Mouse (Mus musculus) hindbrain, postnatal 0 days (tissue): ENCODE results near the gene Stk33. TPM values are rescaled to one million over a fixed set of nuclear protein-coding genes. Genes with fewer than 3 reads are reported as not detected.

Experiments
- ATAC-seq: fragments of 200-750 bp; cut with Nextera tagmentation; 2 replicates; pipeline ENCODE4 v1.8.0; 2017; ENCODE audit warnings: mild to moderate bottlenecking, moderate TSS enrichment, moderate library complexity
- DNase-seq: peaks from one replicate; pipeline ENCODE4 v3.0.0-alpha.2; 2015; ENCODE audit warnings: low spot score
- H3K27ac ChIP-seq: fragments of 300-500 bp; sonication (generic); 2 replicates; pipeline ENCODE4 v1.5.1; 2014; ENCODE audit warnings: mild to moderate bottlenecking
- H3K27me3 ChIP-seq: fragments of 300-500 bp; sonication (generic); 2 replicates; pipeline ENCODE4 v1.6.1; 2014; ENCODE audit warnings: low read length, mixed read lengths; ENCODE audit not compliant: insufficient read depth
- H3K36me3 ChIP-seq: fragments of 300-500 bp; sonication (generic); 2 replicates; pipeline ENCODE4 v1.6.1; 2014; ENCODE audit warnings: low read length, mixed read lengths; ENCODE audit not compliant: insufficient read depth
- H3K4me1 ChIP-seq: fragments of 300-500 bp; sonication (generic); 2 replicates; pipeline ENCODE4 v1.6.1; 2014; ENCODE audit warnings: antibody characterized with exemption, low read length, mixed read lengths; ENCODE audit not compliant: insufficient read depth
- H3K4me2 ChIP-seq: fragments of 300-500 bp; sonication (generic); 2 replicates; pipeline ENCODE4 v1.6.1; 2014; ENCODE audit warnings: low read depth, mild to moderate bottlenecking, low read length, moderate library complexity, mixed read lengths
- H3K4me3 ChIP-seq: fragments of 300-500 bp; sonication (generic); 2 replicates; pipeline ENCODE4 v1.5.1; 2014; ENCODE audit warnings: low read length
- H3K9ac ChIP-seq: fragments of 300-500 bp; sonication (generic); replicated peaks from 2 replicates; pipeline ENCODE4 v1.6.1; 2014; ENCODE audit warnings: mild to moderate bottlenecking, low read length, moderate library complexity, mixed read lengths
- H3K9me3 ChIP-seq: fragments of 300-500 bp; sonication (generic); 2 replicates; pipeline ENCODE4 v1.6.1; 2016; ENCODE audit warnings: low read length, mixed read lengths
- CTCF ChIP-seq: IDR thresholded peaks from 2 replicates; pipeline ENCODE4 v1.5.1; 2016; ENCODE audit warnings: antibody characterized with exemption, control low read depth, low read depth
- WGBS: fragments of 180-500 bp; shearing (Covaris S2); extraction: QIAGEN DNeasy Blood & Tissue Kit; methylation state at CpG from one replicate; pipeline ENCODE4 v1.1.7; 2014; 5-methylcytosine and 5-hydroxymethylcytosine counted together
- polyA plus RNA-seq: library from polyadenylated mRNA; unstranded; fragments of >200 nt; fragmentation: Nextera tagmentation; extraction: Ambion mirVana; gene quantifications from 2 replicates; pipeline ENCODE4 v1.2.1, GENCODE M21; 2015
- total RNA-seq: library from RNA; depleted of rRNA; stranded (reverse); fragments of >200 nt; gene quantifications from 2 replicates; pipeline ENCODE4 v1.2.3, GENCODE M21; 2014

Stk33 gene
- total and polyA plus RNA-seq, 2 experiments from 2014 or later, result 4.5 to 6.2 TPM

DNA sequence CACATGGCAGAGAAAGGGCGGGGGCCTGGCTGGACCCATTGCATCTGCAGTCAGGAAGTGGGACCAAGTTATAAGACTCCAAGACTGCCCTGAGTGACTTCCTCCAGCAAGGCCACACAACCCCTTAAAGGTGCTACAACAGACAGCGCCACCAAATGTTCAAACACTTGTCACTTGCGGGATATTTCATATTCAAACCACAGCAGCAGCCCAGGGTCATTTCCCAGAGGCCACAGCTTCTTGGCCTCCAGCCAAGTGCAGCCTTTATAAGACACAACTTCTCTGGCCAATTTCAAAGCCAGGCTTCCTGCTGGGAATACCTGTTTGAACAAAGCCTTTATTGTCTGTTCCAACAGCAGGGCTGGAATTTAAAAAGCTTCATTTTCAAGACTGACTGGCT lies 162.3 kb downstream of the Stk33 start:
- WGBS, result 64% methylated on average over 3 of the region's 3 CpGs
- H3K4me2 ChIP-seq, result no peak overlapping the region
- H3K9me3 ChIP-seq, result no peaks in the 10 kb centered on the region
- H3K27ac ChIP-seq, result no peak overlapping the region
- DNase-seq (peak; percentile 57), ATAC-seq (0 out of 2 replicates have a peak, but pooled peaks have one; percentile 37)
- TF ChIP-seq CTCF, result no peak
- no peaks in the 10 kb centered on the region for H3K36me3 ChIP-seq
- H3K4me1 ChIP-seq, result no peaks in the 10 kb centered on the region
- H3K9ac ChIP-seq, result no peak overlapping the region
- no peaks in the 10 kb centered on the region for H3K27me3 ChIP-seq
- H3K4me3 ChIP-seq, result no peak overlapping the region

DNA sequence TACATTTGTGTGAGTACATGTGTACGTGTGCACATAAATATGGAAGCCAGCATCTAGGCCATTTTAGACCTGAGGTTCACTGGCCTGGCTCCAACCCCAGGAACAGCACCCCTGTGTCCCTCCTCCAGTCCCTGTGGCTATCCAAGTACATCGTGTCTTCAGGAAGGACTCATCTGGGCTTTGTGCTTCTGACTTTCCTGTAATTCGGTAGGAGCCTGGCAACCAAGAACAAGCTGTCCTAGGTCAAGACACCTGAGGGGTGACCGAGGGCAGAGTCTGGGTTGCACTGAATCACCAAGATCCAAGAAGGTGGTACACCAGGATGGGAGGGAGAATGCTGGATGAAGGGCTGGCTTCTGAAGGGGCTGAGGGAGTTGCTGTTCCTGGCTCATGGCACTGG lies 163.0 kb downstream of the Stk33 start:
- no peak for DNase-seq
- Histone ChIP-seq H3K27ac (no peak overlapping the region), H3K9me3 (no peaks in the 10 kb centered on the region), H3K4me2 (no peak overlapping the region), H3K9ac (no peak overlapping the region), H3K4me1 (no peaks in the 10 kb centered on the region), H3K36me3 (no peaks in the 10 kb centered on the region), H3K27me3 (no peaks in the 10 kb centered on the region), H3K4me3 (no peak overlapping the region)
- WGBS, result 88% methylated on average over 4 of the region's 4 CpGs
- no peak for ATAC-seq
- TF ChIP-seq CTCF, result no peak

DNA sequence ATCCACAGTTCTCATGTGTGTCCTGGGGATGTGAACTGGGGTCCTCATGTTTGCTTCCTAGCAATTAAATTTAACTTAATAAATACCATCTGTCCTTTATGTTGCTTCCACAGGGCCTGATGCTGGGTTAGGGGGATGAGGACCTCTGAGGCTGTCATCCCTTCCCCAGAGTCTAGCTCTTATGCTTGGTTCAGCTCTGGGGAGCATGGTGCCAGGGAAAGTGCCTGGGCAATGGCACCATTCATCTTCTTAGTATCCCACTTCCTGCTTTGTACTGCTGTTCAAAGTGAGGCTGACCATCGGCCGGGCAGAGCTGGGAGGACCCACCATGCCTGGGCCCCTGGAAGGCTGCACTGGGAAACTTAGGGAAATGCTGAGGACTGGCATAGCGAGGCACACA lies 163.7 kb downstream of the Stk33 start:
- Histone ChIP-seq H3K4me2 (no peak overlapping the region), H3K9me3 (no peaks in the 10 kb centered on the region), H3K9ac (no peak overlapping the region), H3K4me3 (no peak overlapping the region), H3K4me1 (no peaks in the 10 kb centered on the region), H3K27ac (no peak overlapping the region), H3K27me3 (no peaks in the 10 kb centered on the region), H3K36me3 (no peaks in the 10 kb centered on the region)
- TF ChIP-seq CTCF, result no peak
- DNase-seq (no peak), ATAC-seq (no peak)
- WGBS, result 67% methylated on average over 3 of the region's 3 CpGs

DNA sequence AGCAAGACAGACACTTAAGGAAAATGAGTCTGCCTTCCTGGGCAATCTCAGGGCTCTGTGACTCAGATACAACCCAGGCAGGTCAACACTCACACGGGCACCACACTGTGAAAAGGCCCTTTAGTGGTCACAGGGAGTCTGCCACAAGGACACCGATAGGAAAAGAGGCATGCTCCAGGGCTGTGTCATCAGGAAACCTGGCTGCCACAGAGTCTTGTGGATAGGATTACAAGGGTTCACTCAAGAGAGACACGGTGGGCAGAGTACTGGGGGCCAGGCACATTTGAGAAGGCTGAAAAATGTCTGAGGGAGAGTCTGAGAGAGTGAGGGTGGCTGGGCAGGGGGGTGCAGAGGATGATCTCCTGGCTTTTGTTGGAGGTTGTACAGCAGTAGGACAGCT lies 164.6 kb downstream of the Stk33 start:
- ATAC-seq, result no peak
- no peak for DNase-seq
- 66% methylated on average over 3 of the region's 3 CpGs for WGBS

DNA sequence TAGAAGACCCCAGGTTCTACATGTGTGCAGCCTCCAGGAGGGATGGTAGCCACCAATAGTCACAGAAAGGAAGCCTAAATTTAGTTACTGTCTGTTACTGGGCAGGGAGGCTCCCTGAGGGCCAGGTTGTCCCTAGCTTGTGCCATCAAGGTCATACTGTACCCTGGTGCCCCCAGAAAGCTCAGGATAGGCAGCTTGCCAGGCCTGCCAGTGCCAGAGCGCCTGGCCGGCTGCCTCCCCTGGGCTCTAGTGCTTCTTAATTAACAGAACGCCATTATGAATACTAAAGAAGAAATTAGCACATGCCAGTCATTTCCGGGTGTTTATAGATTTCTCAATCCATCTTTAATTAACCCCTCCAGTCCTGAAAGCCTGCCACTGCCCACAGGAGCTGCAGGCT lies 169.8 kb downstream of the Stk33 start:
- 21% methylated on average over 4 of the region's 4 CpGs for WGBS
- peak; percentile 22; the same call in 1 of the 2 replicates for ATAC-seq

More for the DNA sequence above, 164.6 kb downstream of the Stk33 start:
- Histone ChIP-seq H3K27me3 (no peaks in the 10 kb centered on the region), H3K4me1 (no peaks in the 10 kb centered on the region), H3K9ac (no peak overlapping the region), H3K4me2 (no peak overlapping the region), H3K4me3 (no peak overlapping the region), H3K36me3 (no peaks in the 10 kb centered on the region), H3K9me3 (no peaks in the 10 kb centered on the region), H3K27ac (no peak overlapping the region)
- no peak for TF ChIP-seq CTCF

DNA sequence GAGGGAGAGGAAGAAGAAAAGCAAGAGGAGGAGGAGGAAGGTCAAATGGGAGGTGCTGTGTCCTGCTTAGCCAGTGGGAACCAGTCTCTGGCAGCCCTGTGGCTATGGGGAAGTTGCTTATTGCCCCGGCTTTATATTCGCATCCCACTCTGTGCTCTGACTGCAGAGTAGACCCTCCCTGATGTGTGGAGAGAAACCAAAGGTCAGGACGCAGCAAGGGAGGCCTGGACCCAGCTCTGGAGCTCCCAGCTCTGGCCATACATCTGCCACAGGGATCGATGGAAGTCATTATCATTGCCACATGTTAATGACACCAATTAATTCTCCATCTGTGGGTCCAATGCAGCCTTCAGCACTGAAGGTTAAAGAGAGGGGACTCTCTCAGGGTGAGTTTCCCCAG lies 171.5 kb downstream of the Stk33 start:
- H3K4me1 ChIP-seq, result no peaks in the 10 kb centered on the region
- no peak for ATAC-seq
- WGBS, result 69% methylated on average over 4 of the region's 4 CpGs

More for the DNA sequence above, 169.8 kb downstream of the Stk33 start:
- H3K4me2 ChIP-seq, result no peak overlapping the region
- no peaks in the 10 kb centered on the region for H3K36me3 ChIP-seq
- H3K27me3 ChIP-seq, result no peaks in the 10 kb centered on the region
- no peaks in the 10 kb centered on the region for H3K9me3 ChIP-seq
- H3K4me3 ChIP-seq, result no peak overlapping the region
- no peaks in the 10 kb centered on the region for H3K4me1 ChIP-seq
- H3K9ac ChIP-seq, result no peak overlapping the region
- H3K27ac ChIP-seq, result no peak overlapping the region
- no peak for TF ChIP-seq CTCF
- peak; percentile 27 for DNase-seq

DNA sequence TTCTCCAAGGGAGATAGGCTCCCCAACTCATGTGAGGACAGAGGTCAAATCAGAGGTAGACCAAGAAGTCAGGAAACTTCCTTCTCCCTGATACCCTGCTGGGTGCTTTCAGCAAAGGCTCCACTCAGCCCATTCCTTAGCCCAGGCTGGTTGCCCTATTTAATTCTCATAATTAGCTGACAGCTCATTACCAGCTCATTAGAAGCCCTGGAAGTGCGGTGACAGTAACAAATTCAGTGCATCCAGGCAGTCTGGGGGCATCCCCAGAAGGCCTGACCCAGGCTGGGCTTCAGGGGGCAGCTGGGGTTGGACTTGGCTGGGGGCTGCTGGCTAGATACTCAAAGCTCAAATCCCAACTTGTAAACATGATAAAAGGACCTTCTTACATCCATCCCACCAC lies 172.7 kb downstream of the Stk33 start:
- no peak overlapping the region for H3K9ac ChIP-seq
- no peaks in the 10 kb centered on the region for H3K27me3 ChIP-seq
- TF ChIP-seq CTCF, result no peak
- H3K9me3 ChIP-seq, result no peaks in the 10 kb centered on the region
- 48% methylated on average over 1 of the region's 1 CpGs for WGBS
- no peak overlapping the region for H3K4me2 ChIP-seq
- H3K27ac ChIP-seq, result no peak overlapping the region
- no peak for DNase-seq
- no peak for ATAC-seq
- H3K4me1 ChIP-seq, result no peaks in the 10 kb centered on the region
- H3K4me3 ChIP-seq, result no peak overlapping the region
- H3K36me3 ChIP-seq, result no peaks in the 10 kb centered on the region

More for the DNA sequence above, 171.5 kb downstream of the Stk33 start:
- Histone ChIP-seq H3K36me3 (no peaks in the 10 kb centered on the region), H3K9me3 (no peaks in the 10 kb centered on the region), H3K9ac (no peak overlapping the region), H3K4me2 (no peak overlapping the region), H3K27ac (no peak overlapping the region), H3K27me3 (no peaks in the 10 kb centered on the region), H3K4me3 (no peak overlapping the region)
- DNase-seq, result no peak
- no peak for TF ChIP-seq CTCF
